Mouse (Mus musculus): ENCODE results near the gene Olfr206. TPM values are rescaled to one million over a fixed set of nuclear protein-coding genes. Genes with fewer than 3 reads are reported as not detected.
"Not testable (repeated sequence)": the region's sequence is repeated elsewhere in the genome, so short reads cannot be mapped to it uniquely, and the experiment has no call there.

Olfr206 gene
- not detected in 2 replicates for polyA plus RNA-seq (2012; ENCODE audit: insufficient read depth, insufficient read length, missing spikeins)

DNA sequence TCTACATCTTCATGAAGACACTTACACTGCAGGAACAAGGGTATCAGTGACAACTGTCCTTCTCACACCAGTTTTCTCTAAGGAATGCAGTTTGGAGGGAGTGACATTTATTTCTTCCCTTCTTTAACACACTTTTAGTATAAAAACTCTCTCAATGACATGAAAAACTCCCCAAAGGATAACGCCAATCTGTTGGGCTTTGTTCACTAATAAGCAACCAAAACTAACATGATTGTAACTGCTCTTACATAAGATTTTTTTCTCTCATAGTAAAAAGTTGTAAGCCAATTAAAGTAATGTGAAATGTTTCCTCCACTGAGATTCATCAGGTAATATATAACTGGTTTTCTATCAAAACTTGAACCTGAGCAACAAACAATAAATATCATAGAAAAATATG lies at the start of gene Olfr206:
TSS of gene Olfr206 (minus strand) at position 101 of the 400 bp plus-strand sequence.
- Histone ChIP-seq H3K4me1 (ENCODE audit: control insufficient read depth, insufficient read depth, insufficient read length, low read length) (no peaks in the 10 kb centered on the region), H3K4me3 (ENCODE audit: insufficient read depth, low read depth, low read length) (no peak within 1 kb of the TSS), H3K27ac (replicated peaks; ENCODE audit: low read depth, low read length) (no peak within 1 kb of the TSS)

DNA sequence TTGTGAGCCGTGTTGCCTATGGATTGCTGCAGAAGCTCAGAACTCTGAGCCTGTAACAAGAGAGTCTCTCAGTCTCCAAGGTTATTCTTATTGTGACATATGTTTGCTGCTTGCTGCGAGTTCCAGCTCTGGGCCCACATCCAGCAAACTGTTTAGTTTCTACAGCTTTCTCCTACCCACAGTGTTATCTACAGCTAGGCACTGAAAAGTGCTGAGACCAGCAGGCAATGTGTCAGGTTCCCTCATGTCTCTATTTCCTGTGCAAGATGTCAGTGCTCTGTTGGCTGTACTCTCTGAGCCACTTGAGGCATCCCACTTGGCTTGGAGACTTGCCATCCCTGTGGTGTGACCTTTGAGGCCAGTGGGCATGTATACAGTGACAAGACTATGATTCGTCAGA lies 44.3 kb upstream of the Olfr206 start:
- Histone ChIP-seq H3K4me3 (ENCODE audit: insufficient read depth, low read depth, low read length) (no peak overlapping the region), H3K27ac (replicated peaks; ENCODE audit: low read depth, low read length) (no peak overlapping the region), H3K4me1 (ENCODE audit: control insufficient read depth, insufficient read depth, insufficient read length, low read length) (no peaks in the 10 kb centered on the region)

DNA sequence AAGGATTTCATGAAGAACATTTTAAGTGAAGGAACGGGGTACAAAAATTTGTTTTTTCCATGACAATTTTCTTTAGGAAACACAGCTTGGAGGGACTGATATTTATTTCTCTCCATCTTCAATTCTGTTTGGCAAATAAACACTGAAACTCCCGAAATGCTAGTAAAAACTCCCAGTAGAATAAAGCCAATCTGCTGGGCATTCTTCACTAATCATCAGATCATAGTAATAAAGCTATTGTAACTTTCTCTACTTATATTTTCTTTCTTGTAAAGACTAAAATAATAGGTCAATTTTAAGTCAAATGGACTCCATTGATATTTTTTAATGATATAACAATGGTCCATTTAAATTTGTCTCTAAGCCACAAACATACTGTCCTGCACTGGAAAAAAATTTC lies 14.8 kb upstream of the Olfr206 start, which contains the start of gene Olfr209:
TSS of gene Olfr209 (minus strand) at position 101 of the 400 bp plus-strand sequence.
- Histone ChIP-seq H3K27ac (replicated peaks; ENCODE audit: low read depth, low read length) (no peak within 1 kb of the TSS), H3K4me1 (ENCODE audit: control insufficient read depth, insufficient read depth, insufficient read length, low read length) (no peaks in the 10 kb centered on the region)

DNA sequence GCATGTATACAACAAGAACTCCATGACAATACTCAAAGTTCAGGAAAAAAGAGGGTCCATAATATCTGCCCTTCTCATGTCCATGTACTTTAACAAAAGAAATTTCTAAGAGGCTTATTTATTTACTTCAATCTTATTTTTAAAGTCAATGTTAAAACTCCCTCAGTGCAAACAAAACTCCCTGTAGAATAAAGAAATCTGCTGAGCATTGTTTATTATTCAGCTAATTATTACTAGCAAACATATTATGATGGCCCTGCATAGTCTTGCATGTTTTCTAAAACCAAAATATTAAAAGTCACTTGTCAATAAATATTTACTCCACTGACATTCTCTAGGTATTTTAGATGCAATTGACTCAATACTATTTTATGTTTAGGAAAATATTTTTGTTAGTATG lies 18.0 kb downstream of the Olfr206 start, which contains the start of gene Olfr205:
TSS of gene Olfr205 (minus strand) at position 101 of the 400 bp plus-strand sequence.
- Histone ChIP-seq H3K4me3 (ENCODE audit: insufficient read depth, low read depth, low read length) (no peak within 1 kb of the TSS), H3K4me1 (ENCODE audit: control insufficient read depth, insufficient read depth, insufficient read length, low read length) (no peaks in the 10 kb centered on the region), H3K27ac (replicated peaks; ENCODE audit: low read depth, low read length) (no peak within 1 kb of the TSS)

More for the DNA sequence above, 14.8 kb upstream of the Olfr206 start, which contains the start of gene Olfr209:
- H3K4me3 ChIP-seq (ENCODE audit: insufficient read depth, low read depth, low read length) = no peak within 1 kb of the TSS

DNA sequence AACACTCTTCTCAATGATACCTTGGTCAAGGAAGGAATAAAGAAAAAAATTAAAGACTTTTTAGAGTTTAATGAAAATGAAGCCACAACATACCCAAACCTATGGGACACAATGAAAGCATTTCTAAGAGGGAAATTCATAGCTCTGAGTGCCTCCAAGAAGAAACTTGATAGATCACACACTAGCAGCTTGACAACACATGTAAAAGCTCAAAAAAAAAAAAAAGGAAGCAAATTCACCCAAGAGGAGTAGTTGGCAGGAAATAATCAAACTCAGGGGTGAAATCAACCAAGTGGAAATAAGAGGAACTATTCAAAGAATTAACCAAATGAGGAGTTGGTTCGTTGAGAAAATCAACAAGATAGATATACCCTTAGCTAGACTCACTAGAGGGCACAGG lies 25.8 kb downstream of the Olfr206 start:
- not testable (repeated sequence) for H3K27ac ChIP-seq (replicated peaks; ENCODE audit: low read depth, low read length); H3K4me3 ChIP-seq (ENCODE audit: insufficient read depth, low read depth, low read length); H3K4me1 ChIP-seq (ENCODE audit: control insufficient read depth, insufficient read depth, insufficient read length, low read length)

DNA sequence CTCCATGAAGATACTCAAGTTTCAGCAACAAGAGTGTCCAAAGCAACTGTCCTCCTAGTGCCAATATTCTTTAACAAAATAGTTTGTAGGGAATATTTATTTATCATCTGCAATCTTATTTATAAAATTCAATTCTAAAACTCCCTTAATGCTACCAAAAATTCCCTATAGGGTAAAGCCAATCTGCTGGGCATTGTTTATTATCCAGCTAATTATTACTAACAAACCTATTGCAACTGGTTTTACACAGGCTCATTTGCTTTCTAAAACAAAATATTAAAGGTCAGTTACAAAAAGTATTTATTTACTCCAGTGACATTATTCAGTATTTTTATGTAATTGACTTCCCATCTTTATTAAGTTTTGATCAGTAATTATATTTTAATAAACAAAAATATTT lies 30.9 kb downstream of the Olfr206 start, which contains the start of gene Olfr204:
TSS of gene Olfr204 (minus strand) at position 101 of the 400 bp plus-strand sequence.
- Histone ChIP-seq H3K4me1 (ENCODE audit: control insufficient read depth, insufficient read depth, insufficient read length, low read length) (no peaks in the 10 kb centered on the region), H3K4me3 (ENCODE audit: insufficient read depth, low read depth, low read length) (no peak within 1 kb of the TSS), H3K27ac (replicated peaks; ENCODE audit: low read depth, low read length) (no peak within 1 kb of the TSS)

DNA sequence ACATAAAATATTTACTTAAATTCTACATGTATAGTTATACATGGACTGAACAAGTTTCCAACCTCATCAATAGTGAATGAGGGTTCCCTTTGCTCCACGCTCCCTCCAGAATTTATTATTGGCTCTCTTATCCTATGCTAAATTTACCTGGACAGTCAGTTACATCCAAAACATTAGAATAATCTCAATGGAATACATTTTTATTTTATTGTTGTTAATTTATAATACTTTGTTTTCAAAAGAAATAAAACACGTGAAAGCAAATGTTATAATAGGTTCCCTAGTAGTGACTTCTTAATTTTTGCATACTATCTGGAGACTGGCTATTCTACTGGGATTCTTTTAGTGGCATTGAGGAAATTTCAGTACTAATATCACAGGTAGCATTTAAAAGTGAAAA lies 50.5 kb downstream of the Olfr206 start, which contains the start of gene Olfr203:
TSS of gene Olfr203 (plus strand) at position 301 of the 400 bp plus-strand sequence.
- Histone ChIP-seq H3K4me3 (ENCODE audit: insufficient read depth, low read depth, low read length) (no peak within 1 kb of the TSS), H3K4me1 (ENCODE audit: control insufficient read depth, insufficient read depth, insufficient read length, low read length) (no peaks in the 10 kb centered on the region), H3K27ac (replicated peaks; ENCODE audit: low read depth, low read length) (no peak within 1 kb of the TSS)

Other genes with a start within 250 kb of the Olfr206 start
- not detected in 2 replicates for gene Olfr193, start 237.4 kb downstream of the Olfr206 start, polyA plus RNA-seq (2012; ENCODE audit: insufficient read depth, insufficient read length, missing spikeins)
- not detected in 2 replicates for gene Olfr194, start 228.2 kb downstream of the Olfr206 start, polyA plus RNA-seq (2012; ENCODE audit: insufficient read depth, insufficient read length, missing spikeins)
- not detected in 2 replicates for gene Olfr195, start 202.2 kb downstream of the Olfr206 start, polyA plus RNA-seq (2012; ENCODE audit: insufficient read depth, insufficient read length, missing spikeins)
- gene Olfr196, start 178.8 kb downstream of the Olfr206 start, polyA plus RNA-seq (2012; ENCODE audit: insufficient read depth, insufficient read length, missing spikeins) = not detected in 2 replicates
- not detected in 2 replicates for gene Olfr198, start 145.7 kb downstream of the Olfr206 start, polyA plus RNA-seq (2012; ENCODE audit: insufficient read depth, insufficient read length, missing spikeins)
- gene Olfr199, start 129.5 kb downstream of the Olfr206 start, polyA plus RNA-seq (2012; ENCODE audit: insufficient read depth, insufficient read length, missing spikeins) = not detected in 2 replicates
- gene Olfr201, start 76.6 kb downstream of the Olfr206 start, polyA plus RNA-seq (2012; ENCODE audit: insufficient read depth, insufficient read length, missing spikeins) = not detected in 2 replicates
- gene Olfr202, start 62.5 kb downstream of the Olfr206 start, polyA plus RNA-seq (2012; ENCODE audit: insufficient read depth, insufficient read length, missing spikeins) = not detected in 2 replicates
- gene Olfr203, start 50.4 kb downstream of the Olfr206 start, polyA plus RNA-seq (2012; ENCODE audit: insufficient read depth, insufficient read length, missing spikeins) = not detected in 2 replicates
- gene Olfr204, start 31.0 kb downstream of the Olfr206 start, polyA plus RNA-seq (2012; ENCODE audit: insufficient read depth, insufficient read length, missing spikeins) = not detected in 2 replicates
- gene Olfr205, start 18.1 kb downstream of the Olfr206 start, polyA plus RNA-seq (2012; ENCODE audit: insufficient read depth, insufficient read length, missing spikeins) = not detected in 2 replicates
- not detected in 2 replicates for gene Olfr209, start 14.7 kb upstream of the Olfr206 start, polyA plus RNA-seq (2012; ENCODE audit: insufficient read depth, insufficient read length, missing spikeins)
- not detected in 2 replicates for gene Gabrr3, start 58.1 kb upstream of the Olfr206 start, polyA plus RNA-seq (2012; ENCODE audit: insufficient read depth, insufficient read length, missing spikeins)
- gene Riox2, start 122.5 kb upstream of the Olfr206 start, polyA plus RNA-seq (2012; ENCODE audit: insufficient read depth, insufficient read length, missing spikeins) = 15.4 and 16.0 TPM in 2 replicates

Data from brown adipose tissue, adult 24 weeks (tissue).